Mouse (Mus musculus): Measurements from ENCODE around the gene Dpy19l1.

DNA sequence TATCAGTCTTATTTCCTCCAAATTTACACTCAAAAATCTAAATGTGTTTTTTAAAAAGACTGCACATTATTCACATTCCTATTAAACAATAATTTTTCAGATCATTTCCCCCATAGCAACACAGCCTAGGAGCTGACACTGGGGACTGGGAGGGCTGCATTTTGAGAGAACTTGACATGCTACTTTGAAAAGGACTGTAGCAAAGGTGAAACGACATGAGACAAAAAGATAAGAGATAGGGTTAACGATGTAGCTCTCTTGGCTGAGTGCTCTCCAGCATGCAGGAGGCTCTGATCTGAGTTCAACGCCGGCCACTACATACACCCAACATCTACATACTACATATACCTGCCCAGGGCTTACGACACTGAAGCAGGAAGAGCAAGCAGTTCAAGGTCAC is 20.6 kb downstream of the Dpy19l1 start:
- TF ChIP-seq CTCF (IDR thresholded peaks at IDR 0.05; ENCODE audit: borderline replicate concordance, extremely low read depth, insufficient read depth, insufficient read length) (no peak), POLR2A (IDR thresholded peaks at IDR 0.05; ENCODE audit: borderline replicate concordance, extremely low read depth, insufficient read depth, insufficient read length, poor library complexity, severe bottlenecking) (no peak)
